Mouse (Mus musculus): ENCODE data around the gene Trim37.
"Not testable (repeated sequence)": the region's sequence is repeated elsewhere in the genome, so short reads cannot be mapped to it uniquely, and the experiment has no call there.

Trim37 gene

DNA sequence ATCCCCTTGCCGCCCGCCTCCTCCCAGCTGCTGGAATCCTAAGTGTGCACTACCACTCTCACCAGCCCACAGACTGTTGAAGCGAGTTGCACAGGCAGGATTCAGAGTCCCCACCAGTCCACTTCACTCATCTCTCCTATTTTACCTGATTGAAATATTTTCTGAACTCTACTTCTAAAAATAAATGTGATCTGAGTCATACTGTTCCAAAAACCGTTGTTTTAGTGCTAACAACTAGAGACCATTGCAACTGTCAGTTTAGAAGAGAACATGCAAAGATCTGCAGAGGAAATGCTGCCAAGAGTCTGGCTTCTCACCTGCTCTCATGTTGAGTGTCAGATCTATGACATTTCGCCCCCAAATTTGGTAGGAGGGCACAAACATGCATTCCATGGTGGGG lies 106.5 kb downstream of the Trim37 start:
- no peak for DNase-seq

DNA sequence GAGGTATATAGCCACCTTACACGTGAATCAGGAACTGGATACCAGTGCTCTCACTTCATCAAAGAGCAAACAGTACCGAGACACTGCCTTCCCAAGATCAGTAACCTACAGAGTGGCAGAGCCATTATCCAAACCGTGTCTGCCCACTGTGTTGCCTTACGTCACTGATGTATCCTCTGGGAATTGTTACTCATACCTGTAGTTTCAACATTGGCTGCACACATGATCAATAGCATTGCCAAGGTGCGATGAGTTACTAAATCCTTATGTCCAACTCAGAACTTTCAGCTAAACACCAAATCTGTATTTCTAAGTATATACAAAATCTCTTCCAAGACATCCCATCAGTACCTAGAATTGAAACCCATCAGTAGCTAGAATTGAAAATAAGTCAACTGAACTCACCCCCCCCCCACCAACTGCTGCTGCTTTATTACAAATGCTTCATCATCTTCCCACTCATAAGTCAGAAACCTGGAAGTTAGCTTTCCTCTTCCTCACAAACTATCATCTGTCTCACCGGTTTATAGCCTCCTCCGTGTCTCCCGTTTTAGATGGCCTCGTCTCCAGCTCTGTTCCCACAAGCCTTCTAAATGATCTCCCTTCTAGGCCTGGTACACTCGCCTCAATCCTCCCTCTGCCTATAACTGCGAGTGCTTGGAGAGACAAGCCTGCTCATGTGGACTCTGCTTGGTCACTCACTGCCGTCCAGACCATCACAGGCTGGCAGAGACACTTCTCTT lies 108.0 kb downstream of the Trim37 start:
- no peak for DNase-seq

DNA sequence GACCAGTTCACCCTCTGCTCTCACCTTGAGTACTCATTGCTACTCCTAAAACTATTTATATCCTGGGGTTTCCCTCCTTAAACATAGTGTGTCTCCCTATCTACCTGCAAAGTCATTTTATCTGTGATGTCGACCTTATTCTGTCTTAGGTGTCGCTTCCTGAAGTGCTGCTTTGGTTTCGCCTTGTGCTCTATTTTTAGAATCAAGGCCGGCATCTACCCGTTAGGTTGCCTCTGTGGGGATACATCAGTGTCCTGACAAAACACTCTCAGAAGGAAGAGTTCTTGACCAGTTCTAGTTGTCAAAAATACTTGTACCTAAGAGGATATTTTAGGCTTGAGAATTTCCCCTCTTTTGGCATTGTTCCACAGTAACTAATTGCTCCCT lies 108.6 kb downstream of the Trim37 start:
- DNase-seq: no peak

DNA sequence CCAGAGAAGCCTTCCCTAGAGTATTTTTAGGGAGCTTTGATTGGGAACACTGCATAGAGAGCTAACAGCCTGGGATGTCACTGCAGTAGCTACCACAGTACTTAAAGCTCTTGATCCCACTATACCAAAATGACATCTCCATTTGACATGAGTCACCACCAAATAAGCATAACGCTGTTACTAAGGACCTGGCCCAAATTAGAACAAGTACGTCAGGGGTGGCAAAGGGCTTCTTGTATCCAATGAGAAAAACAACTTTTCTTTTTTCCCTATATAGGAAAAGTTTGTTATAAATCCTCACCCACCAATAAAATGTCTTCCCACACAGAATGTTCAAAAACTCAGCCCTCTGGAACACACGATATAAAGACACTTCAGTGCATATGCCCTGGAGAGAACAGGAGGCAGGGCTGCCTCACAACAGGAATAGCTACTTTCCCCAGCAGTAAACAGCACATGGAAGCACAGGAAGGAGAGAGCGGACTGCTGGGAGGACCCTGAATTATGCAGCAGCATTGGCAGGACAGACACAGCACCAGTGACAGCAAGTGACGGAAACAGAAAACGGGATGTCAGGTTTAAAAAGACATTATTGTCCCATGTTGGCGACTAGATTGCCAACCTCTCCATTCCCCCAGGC lies 112.1 kb downstream of the Trim37 start:
- no peak for DNase-seq

DNA sequence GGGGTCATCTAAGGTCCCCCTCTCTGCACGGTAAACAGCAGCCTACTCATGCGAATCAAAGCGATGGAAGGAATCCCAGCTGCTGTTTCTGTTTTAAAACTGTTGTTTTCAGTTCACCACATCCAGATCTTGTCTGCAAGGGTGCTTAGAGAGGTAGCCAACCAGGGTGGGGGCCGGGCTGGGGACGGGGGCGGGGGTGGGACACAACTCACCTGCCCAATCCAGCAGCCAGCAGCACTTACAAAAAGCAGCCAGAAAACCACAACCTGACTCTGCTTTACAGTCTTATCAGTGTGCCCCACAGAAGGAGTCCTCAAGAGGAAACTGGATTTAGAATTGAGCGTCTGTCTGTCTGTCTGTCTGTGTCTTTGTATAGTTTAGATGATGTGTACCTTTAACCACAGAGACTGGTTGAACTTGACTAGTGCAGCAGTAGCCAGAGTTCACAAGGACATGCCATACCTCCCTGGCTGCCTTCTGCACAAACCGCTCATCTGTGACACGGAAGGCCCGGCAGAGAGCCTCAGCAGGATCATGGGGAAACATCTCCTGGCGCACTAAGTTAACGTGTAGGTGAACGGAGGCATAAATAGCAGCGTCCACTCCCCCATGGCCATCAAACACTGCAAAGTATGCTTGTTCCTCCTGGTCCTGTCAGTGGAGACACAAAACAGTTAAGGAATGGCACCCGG lies 113.4 kb downstream of the Trim37 start:
- peak; percentile 36 for DNase-seq

DNA sequence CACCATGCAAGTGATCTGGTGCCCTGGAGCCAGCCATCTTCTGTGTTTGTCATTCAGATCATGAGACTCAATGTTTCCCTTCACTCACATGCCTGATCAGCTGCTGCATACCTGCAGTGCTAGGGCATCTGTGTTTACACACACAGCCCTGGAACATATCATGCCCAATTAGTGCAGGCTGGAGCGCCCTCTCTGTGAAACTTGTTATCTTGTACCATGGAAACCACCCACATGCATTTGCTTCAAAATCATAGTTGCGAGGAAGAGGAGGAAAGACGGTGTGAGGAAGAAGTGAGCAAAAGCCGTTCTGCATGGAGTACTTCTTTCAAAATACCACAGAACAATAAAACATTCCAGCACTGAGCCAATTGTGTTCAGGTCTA lies 113.9 kb downstream of the Trim37 start:
- no peak for DNase-seq

DNA sequence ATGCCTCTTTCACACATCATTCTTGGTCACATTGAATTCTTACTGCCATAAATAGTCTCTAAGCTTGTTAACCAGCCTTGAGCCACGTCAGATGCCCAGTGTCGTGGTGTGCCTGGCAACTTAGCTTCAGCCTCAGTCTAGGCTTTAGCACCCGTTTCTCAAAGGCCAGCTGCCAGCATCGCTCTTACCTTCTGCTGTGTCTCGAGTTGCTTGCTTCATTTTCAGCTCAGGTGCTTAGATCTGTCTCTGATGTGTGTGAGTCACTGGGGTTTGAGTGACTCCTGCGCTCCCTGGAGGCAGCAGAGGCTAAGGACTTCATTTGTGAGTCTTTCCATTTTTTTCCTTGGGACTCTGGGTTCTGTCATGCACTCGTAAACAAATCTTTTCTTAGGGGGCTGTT lies 114.4 kb downstream of the Trim37 start:
- no peak for DNase-seq

DNA sequence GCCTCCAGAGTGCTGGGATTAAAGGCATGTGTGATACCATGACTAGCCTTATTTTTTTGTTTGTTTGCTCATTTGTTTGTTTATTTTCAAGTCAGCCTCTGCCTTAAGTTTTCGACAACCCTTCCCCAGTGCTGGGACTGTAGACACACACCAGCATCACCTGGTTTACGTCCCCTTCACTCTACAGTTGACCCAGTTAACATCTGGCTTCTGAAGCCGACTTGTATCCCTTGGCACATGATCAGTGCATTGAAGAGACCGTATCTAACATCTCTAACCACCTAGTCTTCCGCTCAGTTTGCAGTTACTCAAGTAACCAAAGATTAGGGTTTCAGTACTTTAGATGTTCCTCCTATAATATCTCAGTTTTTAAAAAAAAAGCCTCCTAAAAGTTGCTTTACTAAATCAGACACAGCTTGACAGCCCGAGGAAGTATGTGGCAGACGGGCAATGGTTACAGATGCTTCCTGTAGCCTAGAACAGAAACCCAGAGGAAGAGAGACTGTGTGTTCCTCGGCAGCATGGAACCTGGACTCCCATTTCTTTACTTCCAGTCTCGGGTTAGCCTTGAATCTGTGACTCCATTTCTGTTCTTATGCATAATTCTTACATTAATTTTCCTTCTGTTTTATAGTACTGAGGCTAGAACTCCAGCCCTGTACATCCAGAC lies 118.4 kb downstream of the Trim37 start:
- no peak for DNase-seq

DNA sequence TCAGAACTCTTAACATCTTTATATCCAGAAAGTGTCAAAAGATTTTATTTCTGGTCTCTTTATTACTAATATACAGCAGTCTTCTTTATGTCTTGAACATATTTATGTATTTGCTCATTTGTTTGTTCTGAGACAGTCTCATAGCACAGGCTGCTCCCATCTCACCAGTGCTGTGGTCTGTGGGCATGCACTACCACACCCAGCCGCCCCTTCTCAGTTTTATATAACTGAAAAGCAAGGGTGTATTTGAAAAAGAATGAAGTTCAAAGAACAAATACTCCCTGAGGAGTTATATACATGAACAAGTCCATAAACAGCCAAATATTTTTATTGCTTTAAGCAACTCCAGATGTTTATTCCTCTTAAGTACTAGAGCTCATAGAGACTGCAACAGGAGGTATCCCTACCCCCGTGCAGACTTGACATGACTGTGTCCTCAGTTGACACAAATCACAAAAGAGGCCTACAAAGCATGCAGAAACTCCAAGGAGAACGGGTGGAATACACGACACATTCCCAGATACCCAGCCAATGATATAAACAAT lies 119.3 kb downstream of the Trim37 start:
- DNase-seq: no peak

DNA sequence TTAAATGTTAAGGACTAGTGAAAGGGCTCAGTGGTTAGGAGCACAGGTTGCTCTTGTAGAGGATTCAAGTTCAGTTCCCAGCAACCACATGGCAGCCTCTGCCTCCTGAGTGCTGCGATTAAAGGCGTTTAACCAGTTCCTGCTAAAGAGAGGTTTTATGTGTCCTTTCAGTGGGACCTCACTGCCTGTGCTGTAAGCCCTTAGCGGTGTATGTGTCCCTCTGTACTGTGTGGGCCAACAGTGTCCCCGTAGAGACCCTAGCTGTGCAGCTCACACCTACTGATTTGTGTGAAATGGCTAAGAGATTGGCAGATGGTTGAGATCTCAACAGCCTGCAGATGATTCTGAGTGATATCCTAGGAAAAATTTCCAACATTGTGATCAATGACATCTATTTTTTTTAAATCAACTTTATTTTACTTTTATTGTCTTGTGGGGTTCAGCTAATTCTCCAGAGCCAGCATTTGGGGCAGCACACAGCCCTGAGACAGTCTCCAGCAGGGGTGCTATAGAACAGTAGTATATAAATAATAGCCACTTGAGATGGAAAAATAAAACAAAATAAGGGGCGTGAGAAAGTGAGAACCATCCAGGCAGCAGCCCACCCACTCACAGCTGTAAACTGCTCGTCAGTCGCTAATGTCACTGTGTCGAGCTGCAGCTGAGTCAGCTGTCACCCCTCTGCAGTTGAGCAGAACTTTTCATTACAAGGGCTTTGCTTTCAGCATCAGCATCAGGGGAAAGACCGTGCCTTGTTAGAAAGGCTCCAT lies 120.0 kb downstream of the Trim37 start:
- no peak for DNase-seq

DNA sequence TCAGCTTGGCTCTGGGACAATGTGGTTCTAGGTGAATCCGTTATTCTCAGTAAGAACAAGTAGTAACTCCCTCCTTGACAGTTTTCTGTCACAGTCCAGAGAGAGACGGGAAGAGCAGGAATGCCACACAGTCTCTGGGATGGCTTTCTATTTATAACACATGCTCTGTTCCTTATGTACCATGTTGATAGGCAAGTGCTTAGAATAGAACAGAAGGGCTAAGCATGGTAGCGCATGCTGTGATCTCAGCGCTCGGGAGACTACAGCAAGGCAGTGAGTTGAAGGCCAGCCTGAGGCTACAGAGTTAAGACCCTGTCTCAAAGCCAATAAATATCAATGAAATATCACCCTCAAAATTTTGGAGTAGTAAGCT lies 120.6 kb downstream of the Trim37 start:
- no peak for DNase-seq

DNA sequence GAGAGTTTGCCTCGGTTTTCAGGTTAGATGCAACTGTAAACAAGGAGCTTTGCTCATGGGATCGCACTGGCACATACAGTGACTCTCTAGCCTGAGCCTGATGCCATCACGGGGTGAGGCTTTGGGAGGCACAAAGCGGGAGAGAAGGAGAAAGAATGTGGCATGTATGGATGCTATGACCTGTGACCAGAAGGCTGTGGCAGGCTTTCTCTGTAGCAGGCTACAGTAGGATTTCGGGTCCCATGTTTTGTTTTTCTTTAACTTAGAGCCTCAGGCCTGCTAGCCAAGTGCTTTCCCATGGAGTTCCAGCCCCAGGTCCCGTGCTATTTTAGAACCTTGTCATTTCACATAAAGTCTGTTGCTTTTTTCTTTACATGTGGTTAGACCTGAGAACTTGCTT lies 123.3 kb downstream of the Trim37 start:
- DNase-seq: no peak

DNA sequence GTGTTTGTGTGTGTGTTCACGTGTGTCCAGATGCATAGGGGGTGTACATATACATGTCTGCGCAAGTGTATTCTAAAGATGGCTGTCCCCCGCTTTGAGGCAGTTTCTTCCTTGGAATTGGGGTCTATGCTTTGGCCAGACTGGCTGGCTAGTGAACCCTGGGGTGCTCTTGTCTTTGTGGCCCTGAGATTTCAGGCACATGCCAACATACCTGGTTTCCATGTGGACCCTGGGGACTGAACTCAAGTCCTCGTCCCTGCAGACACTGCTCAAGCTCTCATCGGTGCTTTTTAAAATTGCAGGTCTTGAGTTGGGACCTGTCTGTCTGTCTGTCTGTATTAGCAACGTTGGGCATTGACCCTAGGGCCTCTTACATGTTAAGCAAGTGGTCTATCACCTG lies 126.4 kb downstream of the Trim37 start:
- DNase-seq: no peak

DNA sequence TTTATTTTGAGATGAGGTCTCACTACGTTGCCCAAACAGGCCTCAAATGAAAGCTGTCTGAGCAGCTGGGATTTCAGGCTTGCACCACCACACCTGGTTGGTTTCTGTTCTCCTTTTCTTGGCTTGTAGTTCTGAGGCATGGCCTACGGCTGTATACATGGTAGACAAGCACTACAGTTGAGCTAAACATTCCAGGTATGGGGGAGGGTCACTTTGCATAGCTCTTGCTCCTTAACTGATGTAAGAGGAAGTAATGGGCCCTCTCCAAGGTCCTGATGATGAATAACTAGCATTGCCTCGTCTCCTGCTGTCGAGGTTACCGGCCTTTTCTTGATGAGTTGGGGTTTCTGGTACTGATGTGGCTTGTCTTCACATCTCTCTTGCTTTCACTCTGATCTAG lies 127.3 kb downstream of the Trim37 start:
- DNase-seq: no peak

DNA sequence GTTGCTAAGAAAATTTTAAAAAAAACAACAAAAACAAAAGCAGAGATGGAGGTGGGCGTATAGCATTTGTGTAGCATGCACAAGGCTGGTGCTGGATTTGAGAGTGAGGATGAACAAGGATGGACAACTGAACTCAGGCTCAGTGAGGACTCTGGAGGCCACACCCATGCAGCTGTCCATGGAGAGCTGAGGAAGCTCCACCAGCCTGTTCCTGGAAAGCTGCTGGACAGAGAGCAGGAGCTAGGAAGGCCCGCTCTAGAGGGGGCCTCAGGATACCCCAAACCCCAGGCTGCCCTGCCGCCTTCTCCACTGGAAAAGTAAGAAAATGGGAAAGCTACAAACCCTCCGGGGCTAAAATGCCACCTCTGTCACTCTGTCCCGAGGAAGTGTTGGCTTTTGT lies 130.4 kb downstream of the Trim37 start:
- DNase-seq: no peak

DNA sequence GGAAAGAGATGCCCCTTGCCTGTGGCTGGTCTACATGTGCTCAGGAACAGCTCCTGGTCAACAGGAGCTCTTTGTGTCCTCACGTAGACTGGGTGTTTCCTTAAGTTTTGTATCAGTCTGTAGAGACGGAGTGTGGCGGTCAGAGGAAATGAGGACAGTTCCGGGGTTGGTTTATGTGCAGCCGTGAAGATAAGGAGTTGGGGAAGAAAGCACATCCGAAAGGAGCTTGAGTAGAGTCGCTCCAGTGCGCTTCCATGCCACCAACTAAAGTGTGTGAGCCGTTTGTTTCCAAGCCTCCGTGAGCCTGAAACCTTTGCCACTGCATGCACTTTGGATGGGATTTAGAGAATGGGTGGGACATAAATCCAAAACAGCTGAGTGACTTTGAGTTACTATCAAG lies 132.9 kb downstream of the Trim37 start:
- no peak for DNase-seq

DNA sequence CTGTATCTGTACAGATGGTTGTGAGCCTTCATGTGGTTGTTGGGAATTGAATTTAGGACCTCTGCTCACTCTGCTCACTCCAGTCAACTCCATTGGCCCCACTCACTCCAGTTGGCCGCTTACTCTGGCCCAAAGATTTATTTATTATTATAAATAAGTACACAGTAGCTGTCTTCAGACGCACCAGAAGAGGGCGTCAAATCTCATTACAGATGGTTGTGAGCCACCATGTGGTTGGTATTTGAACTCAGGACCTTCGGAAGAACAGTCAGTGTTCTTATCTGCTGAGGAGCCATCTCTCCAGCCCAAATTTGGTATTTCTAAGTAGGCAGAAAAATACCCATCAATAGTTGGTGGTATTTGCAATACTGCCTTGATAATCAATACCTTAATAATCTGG lies 134.8 kb downstream of the Trim37 start:
- DNase-seq: not testable (repeated sequence)

DNA sequence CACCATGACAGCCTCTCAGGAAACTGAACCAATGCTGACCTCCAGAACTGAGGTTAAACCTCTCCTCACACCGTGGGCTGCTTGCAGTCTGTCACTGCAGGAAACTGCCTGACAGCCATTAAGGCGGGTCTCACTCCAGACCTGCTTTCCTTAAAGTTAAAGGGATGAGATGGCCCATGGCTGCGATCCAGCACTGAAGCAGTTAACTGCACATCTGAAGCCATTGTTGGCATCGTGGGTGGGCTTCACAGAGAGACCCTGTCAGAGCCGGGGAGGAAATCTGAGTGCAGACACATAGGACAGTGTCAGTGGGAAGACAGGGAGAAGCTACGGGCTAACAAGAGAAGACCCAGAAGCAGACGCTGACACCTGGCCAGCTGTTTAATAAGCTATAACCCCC lies 137.1 kb downstream of the Trim37 start:
- DNase-seq: no peak

DNA sequence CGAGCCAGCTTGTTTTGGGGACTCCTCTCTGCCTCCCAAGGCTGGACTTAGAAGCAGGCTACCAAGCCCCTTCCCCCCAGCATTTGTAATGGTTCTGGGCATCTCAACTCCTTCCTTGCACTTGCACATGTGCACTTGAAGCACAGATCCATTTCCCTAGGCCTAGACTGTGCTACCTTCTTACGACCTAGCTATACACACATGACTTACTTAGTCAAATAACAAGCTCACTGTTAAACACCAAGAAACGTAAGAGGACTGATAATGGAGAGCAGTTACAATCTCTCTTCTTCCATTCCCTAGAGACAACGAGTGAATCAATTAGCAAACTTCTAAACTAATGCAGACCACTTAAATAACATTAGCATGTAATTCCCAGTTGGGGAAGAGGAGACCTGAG lies 139.4 kb downstream of the Trim37 start:
- no peak for DNase-seq

DNA sequence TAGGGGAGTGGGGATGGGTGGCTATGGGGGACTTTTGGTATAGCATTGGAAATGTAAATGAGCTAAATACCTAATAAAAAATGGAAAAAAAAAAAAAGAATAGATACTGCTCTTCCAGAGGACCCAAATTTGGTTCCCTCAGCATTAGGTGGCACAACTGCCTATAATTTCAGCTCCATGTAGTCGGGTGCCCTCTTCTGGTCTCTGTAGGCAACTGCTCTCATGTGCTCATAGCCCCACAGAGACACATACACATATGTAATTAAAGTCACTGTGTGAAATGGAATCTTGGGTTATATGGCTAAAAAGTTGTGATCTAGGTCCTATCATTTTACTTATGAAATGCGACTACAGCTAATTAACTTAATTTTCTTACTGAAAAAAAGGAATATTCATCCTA lies 141.9 kb downstream of the Trim37 start:
- no peak for DNase-seq
